Mouse (Mus musculus) central nervous system, embryonic 14 days (tissue): Measurements from ENCODE around the gene Car3. TPM values are rescaled to one million over a fixed set of nuclear protein-coding genes. Genes with fewer than 3 reads are reported as not detected.

Experiments
- polyA plus RNA-seq: library from polyadenylated mRNA; depleted of rRNA; stranded (reverse); fragments of >200 nt; gene quantifications from 2 replicates; pipeline ENCODE4 v1.2.3, GENCODE M21; 2012; rRNA removed

The Car3 gene
- 1.8 and 7.0 TPM in 2 replicates for polyA plus RNA-seq

DNA sequence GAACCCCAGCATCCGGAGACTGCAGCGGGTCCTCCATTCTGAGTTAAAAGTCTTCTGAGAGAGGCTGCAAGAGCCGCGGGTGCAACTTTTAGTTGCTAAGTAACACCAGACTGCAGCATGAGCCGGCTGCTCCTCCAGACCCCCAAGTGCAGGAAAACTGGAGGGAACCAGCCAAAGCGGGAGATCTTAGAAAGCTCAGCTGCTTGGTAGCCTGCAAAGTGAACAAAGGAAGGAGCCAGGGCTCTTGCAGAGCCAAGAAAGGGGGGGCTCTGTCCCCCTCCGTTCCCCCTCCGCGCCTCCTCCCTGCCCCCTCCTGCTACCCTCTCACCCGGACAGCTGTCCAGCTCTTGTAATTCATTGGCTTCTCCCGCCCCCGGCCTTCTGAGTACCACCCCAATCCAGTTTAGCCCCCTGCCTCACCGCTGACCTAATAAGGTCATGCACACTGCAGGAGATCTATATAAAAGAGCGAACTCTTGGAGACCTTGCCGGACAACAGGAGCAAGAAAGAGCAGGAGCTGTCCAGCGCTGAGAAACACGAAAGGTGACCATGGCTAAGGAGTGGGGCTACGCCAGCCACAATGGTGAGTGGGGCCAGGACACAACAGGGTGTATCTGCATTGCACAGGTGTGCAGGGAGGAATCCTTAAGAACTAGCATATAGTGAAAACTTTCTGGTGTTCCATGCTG lies at the start of gene Car3:
Car3 (plus strand) TSS at position 491 of the 690 bp plus-strand sequence.

DNA sequence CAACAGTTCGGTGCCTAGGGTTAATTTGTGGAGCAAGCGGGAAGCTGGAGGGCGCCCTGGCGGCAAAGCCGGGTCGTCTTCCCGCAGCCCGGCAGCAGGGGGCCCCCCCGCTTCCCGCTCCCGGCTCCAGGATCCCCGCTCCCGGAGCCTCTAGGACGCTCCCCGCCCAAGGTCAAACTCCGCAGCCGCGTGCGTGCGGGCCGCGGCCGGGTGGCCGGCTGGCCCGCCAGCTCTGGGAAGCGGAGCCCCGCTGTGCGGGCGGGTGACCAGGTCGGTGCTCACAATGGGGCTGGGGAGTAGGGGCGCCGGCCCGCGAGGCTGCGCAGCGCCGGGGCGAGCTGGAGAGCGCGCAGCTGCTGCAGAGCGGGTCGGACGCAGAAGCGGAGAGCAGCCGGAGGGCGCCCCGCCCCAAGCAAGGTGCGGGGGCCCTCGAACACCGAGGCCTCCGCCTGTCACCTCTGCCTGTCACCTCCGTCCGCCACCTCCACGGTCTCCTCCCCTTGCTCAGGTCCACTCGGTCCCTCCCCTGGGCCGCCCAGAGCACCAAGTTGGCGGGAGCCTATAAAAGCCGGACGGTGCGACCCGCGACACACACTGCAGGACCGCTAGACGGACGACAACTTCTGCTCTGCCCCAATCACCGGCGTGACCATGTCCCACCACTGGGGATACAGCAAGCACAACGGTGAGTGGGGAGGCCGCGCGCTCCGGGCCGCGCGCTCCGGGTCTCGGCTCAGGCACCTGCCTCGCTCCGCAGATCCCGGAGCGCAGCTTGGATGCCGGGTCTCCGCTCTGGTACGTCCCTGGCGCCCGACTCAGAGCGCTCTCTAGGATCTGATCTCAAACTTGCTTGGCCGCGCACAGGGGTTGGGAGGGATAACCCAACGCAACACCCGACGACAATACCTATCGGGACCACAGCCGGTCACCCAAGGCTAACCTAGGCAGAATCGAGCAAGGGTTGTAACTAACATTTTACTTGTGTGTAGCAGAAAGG lies 23.1 kb downstream of the Car3 start, which contains the start of gene Car2:
Car2 (plus strand) TSS at position 172 of the 997 bp plus-strand sequence.

Other genes with a start within 250 kb of the Car3 start
- 1.7 and 3.4 TPM in 2 replicates for gene Car13, start 221.8 kb upstream of the Car3 start, polyA plus RNA-seq
- gene Car1, start 55.1 kb upstream of the Car3 start, polyA plus RNA-seq, result 0.06 TPM in 1 of 2 replicates, not detected in the other
- gene Car2, start 22.8 kb downstream of the Car3 start, polyA plus RNA-seq, result 21.2 and 21.5 TPM in 2 replicates